Mouse (Mus musculus) adipocyte (in vitro differentiated cells): ENCODE measurements around the gene Lypd3.
A peak's percentile ranks its signal among the peaks of the same experiment; 100 is the strongest.
"Not testable (repeated sequence)": the region's sequence is repeated elsewhere in the genome, so short reads cannot be mapped to it uniquely, and the experiment has no call there.

Experiments
- DNase-seq: peaks from one replicate; pipeline ENCODE4 v3.0.0-alpha.2; 2016; ENCODE audit warnings: low spot score

Gene Lypd3

DNA sequence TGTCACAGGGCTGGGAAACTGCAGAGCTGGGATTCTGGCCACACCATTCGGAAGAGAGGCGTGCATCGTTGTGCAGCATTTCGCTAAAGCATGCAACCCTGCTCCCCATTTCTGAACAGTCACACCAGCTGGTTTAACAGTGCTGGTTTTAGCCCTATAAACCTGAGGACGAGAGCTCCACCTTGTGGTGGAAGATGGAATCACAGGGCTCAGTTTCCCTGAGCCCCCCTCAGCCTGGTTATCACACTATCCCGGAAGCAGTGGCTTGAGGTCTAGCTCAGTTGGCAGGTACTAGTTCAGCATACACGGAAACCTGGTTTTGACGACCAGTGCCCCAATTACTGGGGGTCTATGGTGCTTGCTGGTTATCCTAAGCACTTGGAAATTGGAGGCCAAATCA lies 26.2 kb downstream of the Lypd3 start:
- DNase-seq, result peak; percentile 63

DNA sequence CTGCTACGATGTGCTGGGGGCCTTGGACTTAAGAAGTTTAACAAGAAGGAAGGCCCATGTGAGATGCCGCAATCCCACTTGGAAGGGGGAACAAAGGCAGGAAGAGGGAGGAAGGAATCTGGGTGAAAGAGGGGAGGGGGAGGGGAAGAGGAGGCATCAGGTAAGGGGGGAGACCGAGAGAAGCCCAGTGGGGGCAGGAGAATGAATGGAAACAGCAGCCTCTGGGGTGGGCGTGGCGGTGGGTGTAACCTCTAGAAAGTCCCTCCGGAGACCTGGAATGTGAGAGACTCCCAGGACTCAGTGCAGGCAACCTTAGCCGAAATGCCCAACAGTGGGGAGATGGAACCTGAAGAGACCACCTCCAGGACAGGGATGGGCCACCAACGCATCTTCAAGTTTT lies 28.0 kb downstream of the Lypd3 start:
- DNase-seq, result no peak

DNA sequence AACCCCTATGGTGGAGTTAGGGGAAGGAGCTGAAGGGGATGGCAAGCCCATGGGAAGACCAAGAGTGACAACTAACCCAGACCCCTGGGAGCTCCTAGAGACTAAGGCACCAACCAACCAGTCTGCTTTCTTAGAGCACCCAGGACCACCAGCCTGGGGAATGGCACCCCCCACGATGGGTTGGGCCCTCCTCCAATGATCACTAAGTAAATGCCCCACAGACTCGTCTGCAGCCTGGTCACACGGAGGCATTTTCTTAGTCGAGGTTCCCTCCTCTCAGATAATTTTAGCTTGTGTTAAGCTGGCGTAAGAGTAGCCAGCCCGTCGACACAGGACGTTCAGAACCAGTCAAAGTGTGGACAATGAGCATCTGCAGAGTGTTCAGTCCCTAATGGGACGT lies 28.6 kb downstream of the Lypd3 start:
- no peak for DNase-seq

DNA sequence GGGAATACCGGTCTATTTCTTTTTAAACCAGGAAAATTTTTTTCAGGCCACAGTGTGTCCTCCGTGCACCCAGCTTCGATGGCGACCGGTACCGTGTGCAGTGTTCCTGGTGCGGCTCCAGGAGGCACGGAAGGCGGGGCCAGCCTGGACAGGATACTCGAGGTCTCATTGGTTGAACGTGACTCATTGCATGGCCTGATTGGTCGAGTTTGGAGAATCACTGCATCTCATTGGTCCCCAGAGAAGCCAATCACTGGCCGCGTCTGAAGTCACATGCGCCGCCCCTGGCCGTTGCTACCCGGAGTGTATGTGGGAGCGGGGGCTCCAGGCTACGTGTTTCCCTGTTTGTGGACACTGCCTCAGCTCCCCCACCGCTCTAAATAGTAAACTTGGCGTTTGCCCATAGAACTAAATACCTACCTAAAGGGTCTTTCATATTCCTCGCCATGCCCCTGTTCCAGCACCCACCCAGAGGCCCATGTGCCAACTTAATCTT lies 35.6 kb downstream of the Lypd3 start:
- DNase-seq, result no peak

DNA sequence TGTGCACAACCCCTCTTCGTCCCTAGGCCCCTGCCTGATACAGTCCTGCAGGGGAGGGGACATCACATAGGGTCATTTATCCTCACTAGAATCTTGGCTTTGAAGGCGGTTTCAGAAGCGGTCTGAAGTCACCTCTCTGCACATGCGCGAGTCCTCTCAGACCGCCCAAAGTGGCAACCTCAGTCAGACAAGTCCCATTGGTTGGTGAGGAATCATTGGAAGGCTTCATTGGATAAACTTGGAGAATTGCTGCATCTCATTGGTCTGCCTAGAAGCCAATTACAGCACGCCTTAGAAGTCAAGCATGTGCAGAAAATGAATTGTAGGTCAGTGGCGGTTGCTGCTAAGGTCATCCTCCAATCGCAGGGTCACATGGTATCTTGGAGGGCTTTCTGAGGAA lies 40.2 kb downstream of the Lypd3 start, which contains the start of gene Tex101:
TSS of gene Tex101 (minus strand) at position 101 of the 400 bp plus-strand sequence.
- DNase-seq, result no peak

DNA sequence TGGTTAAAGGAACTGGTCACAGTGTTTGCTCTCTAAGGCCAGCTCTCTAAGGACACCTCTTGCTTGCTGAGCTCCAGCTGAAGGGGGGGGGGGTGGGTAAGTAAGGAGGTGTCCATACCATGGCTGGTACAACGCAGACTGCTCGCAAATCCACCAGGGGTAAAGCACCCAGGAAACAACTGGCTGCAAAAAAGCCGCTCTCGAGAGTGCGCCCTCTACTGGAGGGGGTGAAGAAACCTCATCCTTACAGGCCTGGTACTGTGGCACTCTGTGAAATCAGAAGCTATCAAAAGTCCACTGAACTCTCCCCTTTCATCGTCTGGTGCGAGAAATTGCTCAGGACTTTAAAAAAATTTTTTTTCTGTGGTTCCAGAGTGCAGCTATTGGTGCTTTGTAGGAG lies 47.8 kb downstream of the Lypd3 start:
- not testable (repeated sequence) for DNase-seq

DNA sequence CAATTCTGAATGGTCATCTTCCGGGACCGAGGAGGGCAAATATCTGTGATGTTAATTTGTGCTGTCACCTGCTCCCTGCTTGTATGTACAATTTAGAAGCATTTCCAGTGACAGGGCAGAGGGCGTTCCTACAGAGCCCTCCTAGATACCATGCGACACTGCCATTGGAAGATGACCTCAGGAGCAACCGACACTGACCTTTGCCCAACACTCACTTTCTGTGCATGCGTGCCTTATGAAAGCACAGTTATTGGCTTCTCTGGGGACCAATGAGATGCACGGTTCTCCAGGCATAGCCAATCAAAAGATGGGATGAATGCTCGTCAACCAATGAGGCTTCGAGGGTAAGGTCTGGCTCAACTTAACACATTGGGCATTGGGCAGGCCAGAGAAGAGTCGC lies 51.2 kb downstream of the Lypd3 start:
- DNase-seq, result not testable (repeated sequence)
